Mouse (Mus musculus) skeletal muscle tissue, adult 2 months (tissue): Measurements from ENCODE around the gene 9330182L06Rik.

Source experiments
- DNase-seq: peaks from one replicate; pipeline ENCODE4 v3.0.0-alpha.2; 2012; ENCODE audit warnings: low read depth, low spot score

9330182L06Rik gene

GRCm38 (mm10) chr5:9361982-9362661 lies 96.2 kb downstream of the 9330182L06Rik start:
- DNase-seq = no peak

GRCm38 (mm10) chr5:9364937-9365336 lies 99.0 kb downstream of the 9330182L06Rik start:
- no peak for DNase-seq

GRCm38 (mm10) chr5:9367920-9368692 lies 102.2 kb downstream of the 9330182L06Rik start:
- no peak for DNase-seq

GRCm38 (mm10) chr5:9371127-9371526 lies 105.2 kb downstream of the 9330182L06Rik start:
- no peak for DNase-seq

DNA sequence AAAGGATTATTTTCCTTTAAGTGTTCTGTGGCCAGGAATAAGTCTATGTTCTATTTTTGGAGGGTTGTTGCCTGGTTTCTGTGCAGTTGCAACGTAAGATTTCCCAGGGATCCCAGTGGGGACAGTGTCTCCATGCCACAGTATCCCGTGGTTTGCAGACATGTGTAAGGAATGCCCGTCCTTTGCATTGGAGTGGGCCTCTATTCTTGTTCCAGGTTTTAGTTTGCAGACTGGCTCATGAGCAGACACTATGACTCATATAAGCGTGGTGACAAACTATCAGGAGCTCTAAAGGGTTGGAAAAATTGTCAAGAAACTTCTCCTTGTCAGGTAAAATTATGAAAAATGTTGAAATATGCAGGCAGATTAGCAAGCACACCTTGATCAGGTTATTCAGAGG lies 107.4 kb downstream of the 9330182L06Rik start:
- no peak for DNase-seq

DNA sequence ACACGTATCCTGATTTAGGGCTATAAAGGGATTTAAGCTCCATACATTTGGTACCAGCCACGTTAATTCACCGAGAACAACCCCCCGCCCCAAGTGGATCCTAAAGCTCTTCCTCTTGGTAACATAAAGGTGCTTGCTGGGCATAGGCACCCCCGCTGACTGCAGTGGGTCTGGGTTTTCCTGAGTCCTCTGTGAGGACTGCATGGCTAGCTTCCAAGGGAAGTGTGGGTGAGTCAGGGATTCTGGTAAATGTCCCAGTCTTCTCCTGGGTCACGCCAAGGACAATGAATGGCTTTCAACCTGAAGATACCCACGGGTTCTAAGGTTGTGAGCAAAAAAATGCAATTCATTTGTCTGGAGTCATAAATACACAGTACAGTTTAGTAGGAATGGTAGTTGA lies 124.0 kb downstream of the 9330182L06Rik start:
- DNase-seq = no peak

DNA sequence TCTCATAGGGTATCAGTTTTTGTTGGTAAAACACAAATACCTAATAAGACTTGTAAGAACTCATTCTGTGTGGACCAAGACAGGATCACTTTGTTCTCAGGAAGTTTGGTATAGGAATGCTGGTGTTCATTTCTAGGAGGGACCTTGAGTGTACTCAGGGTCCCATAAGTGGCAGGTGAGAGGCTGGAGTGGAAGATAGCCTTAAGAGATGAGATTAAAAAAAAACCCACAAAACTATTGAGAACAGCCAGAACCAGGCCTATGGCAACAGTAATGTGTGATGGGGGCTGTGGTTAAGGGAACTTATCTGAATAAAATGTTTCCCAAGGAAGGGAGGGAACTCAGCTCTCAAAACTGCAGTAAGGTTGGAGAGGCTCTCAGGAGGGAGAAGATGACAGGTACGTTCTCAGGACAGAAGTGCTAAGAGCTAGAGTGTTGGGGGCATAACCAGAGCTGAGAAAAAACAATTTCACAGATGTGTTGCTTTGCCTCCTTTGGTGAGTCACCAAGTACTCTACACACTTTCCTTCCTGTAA lies 126.0 kb downstream of the 9330182L06Rik start:
- no peak for DNase-seq

DNA sequence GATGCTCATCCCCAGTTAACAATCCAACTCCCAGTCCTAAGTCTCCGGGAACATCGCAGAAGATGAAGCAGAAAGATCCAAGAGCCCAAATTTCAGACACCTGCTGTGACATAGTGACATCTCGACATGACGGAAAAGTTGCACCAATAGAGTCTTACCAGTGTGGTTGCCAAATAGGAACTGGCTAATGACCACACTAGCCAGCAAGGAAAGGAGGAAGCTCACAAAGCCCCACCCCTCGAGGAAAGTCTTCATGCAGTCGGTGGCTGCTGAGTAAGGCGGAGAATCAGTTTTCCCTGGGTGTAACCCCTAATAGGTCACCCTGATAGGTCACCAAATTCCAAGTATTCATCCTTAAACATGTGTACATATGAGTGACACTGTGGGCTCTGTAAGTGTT lies 151.2 kb downstream of the 9330182L06Rik start:
- DNase-seq = no peak

GRCm38 (mm10) chr5:9417802-9418201 lies 151.9 kb downstream of the 9330182L06Rik start:
- no peak for DNase-seq

- DNase-seq = no peak
Measured at GRCm38 (mm10) chr5:9419964-9420363, 154.0 kb downstream of the 9330182L06Rik start.

- DNase-seq = no peak
Measured at GRCm38 (mm10) chr5:9424464-9424863, 158.5 kb downstream of the 9330182L06Rik start.

GRCm38 (mm10) chr5:9427165-9427564 lies 161.2 kb downstream of the 9330182L06Rik start:
- DNase-seq = no peak

GRCm38 (mm10) chr5:9427581-9428241 lies 161.8 kb downstream of the 9330182L06Rik start:
- no peak for DNase-seq

GRCm38 (mm10) chr5:9428728-9429127 lies 162.8 kb downstream of the 9330182L06Rik start:
- DNase-seq = no peak

DNA sequence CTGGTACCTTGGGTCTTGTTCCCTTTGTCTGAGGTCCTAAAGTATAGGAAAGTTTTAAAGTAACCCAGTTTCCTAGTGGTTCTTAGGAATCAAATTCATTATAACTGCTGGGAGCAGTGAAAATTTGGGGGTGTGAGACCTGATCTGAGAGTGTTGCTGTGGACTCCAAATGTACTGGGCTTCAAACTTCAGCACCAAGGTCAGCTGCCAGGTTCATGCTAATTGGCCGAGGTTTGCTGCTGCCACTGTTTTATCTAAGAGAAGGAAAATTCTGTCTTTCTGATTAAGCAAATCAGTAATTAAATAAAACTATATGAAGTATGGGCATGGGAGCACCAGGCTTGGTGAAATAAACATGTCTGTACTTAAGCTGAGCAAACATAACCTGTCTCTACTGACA lies 180.2 kb downstream of the 9330182L06Rik start:
- DNase-seq = no peak

GRCm38 (mm10) chr5:9448931-9449330 lies 183.0 kb downstream of the 9330182L06Rik start:
- DNase-seq = no peak

DNA sequence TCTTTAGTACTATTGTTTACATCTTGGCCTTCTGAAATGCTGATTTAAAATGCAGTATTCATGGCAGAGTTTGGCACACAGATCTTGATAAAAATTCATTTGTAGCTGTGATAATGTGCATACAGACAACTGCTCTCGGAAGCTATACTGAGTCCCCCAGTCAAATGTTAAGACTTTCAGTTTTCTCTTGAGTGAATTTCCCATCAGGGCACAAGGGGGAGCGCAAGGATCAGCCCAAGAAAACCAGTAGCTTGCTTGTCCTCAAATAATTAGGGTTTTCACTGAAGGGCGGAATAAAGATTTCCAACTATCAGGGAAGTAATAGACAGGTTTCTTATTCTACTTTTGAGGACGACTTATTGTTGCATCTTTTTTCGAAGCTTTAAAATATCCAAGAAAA lies 183.7 kb downstream of the 9330182L06Rik start:
- no peak for DNase-seq

GRCm38 (mm10) chr5:9453298-9453697 lies 187.4 kb downstream of the 9330182L06Rik start:
- no peak for DNase-seq

GRCm38 (mm10) chr5:9477587-9477986 lies 211.7 kb downstream of the 9330182L06Rik start:
- no peak for DNase-seq

DNA sequence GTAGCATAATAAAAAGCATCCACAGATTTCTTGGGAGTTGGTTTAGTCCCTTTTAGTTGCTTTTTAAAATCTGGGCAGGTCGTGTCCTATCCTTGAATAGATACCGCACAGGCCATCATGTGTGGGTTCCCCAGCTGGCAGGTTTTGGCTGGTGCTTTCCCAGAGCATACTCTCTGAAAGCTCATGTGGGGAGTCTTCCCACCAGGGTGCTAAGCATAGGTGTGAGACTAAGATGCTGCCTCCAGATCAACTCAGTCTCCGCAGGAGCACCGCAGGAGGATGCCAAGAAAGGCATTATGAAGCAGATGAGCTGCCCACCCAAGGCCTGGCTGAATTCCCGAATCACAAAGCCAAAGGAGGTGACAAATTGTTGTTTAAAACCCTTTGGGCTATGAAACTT lies 229.5 kb downstream of the 9330182L06Rik start:
- DNase-seq = no peak

DNA sequence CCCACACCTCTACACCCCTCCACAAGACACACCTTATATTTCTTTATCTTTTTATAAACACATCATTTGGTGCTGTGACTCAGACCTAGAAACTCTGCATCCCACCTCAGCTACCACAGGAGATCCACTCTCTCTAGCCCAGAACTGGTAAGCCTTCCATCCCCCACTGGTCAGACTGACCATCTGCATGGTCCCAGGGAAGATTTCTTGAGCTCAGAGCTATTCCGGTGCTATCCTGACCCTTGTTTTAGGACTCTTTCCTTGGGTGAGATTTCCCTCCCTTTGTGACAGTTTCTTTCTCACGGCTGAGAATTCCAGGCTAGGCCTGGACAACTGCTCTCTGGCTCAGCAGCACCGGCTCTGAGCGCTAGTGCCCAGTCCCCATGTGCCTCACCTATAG lies 231.3 kb downstream of the 9330182L06Rik start:
- no peak for DNase-seq

DNA sequence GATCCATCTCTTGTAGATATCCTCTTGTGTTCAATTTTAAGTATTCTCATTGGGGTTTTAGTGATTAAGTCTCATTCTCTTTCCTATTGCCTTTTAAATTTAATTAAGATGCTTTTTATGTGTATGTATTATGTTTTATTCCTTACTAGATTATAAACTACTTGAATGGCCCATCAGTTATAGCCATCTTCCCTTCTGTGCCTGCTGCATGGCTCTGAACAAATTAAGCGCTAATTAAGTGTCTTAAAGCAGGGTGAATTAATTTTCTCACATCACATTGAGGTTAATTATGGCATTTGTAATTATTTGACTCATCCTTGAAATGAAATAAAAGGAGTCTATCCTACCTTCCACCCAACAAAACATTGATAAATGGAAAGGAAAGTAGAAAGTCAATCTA lies 245.1 kb downstream of the 9330182L06Rik start:
- DNase-seq = no peak
